Mouse (Mus musculus): ENCODE data around the gene Casc3.

Casc3 gene

GRCm38 (mm10) chr11:98867293-98867692, 62.6 kb downstream of the Casc3 start:
- DNase-seq (ENCODE audit: low spot score in 2 of 2), result peak in 1 of 2 experiments; percentile 52

- DNase-seq (ENCODE audit: low spot score in 2 of 2), result no peak
Measured at GRCm38 (mm10) chr11:98869906-98870305, 65.2 kb downstream of the Casc3 start.

GRCm38 (mm10) chr11:98870791-98871190, 66.1 kb downstream of the Casc3 start:
- DNase-seq (ENCODE audit: low spot score in 2 of 2), result no peak

- DNase-seq (ENCODE audit: low spot score in 2 of 2), result no peak
Measured at GRCm38 (mm10) chr11:98871416-98871815, 66.7 kb downstream of the Casc3 start.

- no peak for DNase-seq (ENCODE audit: low spot score in 2 of 2)
Measured at GRCm38 (mm10) chr11:98872040-98872439, 67.3 kb downstream of the Casc3 start.

GRCm38 (mm10) chr11:98873900-98874299, 69.2 kb downstream of the Casc3 start:
- DNase-seq (ENCODE audit: low spot score in 2 of 2), result no peak

GRCm38 (mm10) chr11:98877001-98877400, 72.3 kb downstream of the Casc3 start:
- no peak for DNase-seq (ENCODE audit: low spot score in 2 of 2)

Data from cerebellum, postnatal 4 days (tissue).